Mouse (Mus musculus) embryonic facial prominence, embryonic 12.5 days (tissue): ENCODE measurements around the gene Gm21897. TPM values are rescaled to one million over a fixed set of nuclear protein-coding genes. Genes with fewer than 3 reads are reported as not detected.
"Not testable (repeated sequence)": the region's sequence is repeated elsewhere in the genome, so short reads cannot be mapped to it uniquely, and the experiment has no call there.

Experiments used
- ATAC-seq: fragments of 200-750 bp; cut with Nextera tagmentation; 2 replicates; pipeline ENCODE4 v1.8.0; 2017; ENCODE audit not compliant: insufficient number of reproducible peaks, insufficient read depth, low FRiP score, low TSS enrichment
- H3K27ac ChIP-seq: fragments of 300-500 bp; sonication (generic); 2 replicates; pipeline ENCODE4 v1.5.1; 2016; ENCODE audit warnings: mild to moderate bottlenecking
- H3K27me3 ChIP-seq: fragments of 300-500 bp; sonication (generic); 2 replicates; pipeline ENCODE4 v1.6.1; 2016; ENCODE audit warnings: mild to moderate bottlenecking, moderate library complexity
- H3K36me3 ChIP-seq: fragments of 300-500 bp; sonication (generic); 2 replicates; pipeline ENCODE4 v1.6.1; 2016; ENCODE audit warnings: mild to moderate bottlenecking
- H3K4me1 ChIP-seq: fragments of 300-500 bp; sonication (generic); 2 replicates; pipeline ENCODE4 v1.6.1; 2016
- H3K4me2 ChIP-seq: fragments of 300-500 bp; sonication (generic); replicated peaks from 2 replicates; pipeline ENCODE4 v1.6.1; 2016; ENCODE audit warnings: mild to moderate bottlenecking, moderate library complexity
- H3K4me3 ChIP-seq: fragments of 300-500 bp; sonication (generic); 2 replicates; pipeline ENCODE4 v1.5.1; 2016; ENCODE audit warnings: mild to moderate bottlenecking
- H3K9ac ChIP-seq: fragments of 300-500 bp; sonication (generic); 2 replicates; pipeline ENCODE4 v1.6.1; 2016; ENCODE audit warnings: mild to moderate bottlenecking, moderate library complexity
- H3K9me3 ChIP-seq: fragments of 300-500 bp; sonication (generic); 2 replicates; pipeline ENCODE4 v1.6.1; 2016; ENCODE audit warnings: mild to moderate bottlenecking, moderate library complexity
- WGBS: fragments of 180-500 bp; shearing (Covaris S2); methylation state at CpG from one replicate; pipeline ENCODE4 v1.1.7; 2016; 5-methylcytosine and 5-hydroxymethylcytosine counted together
- polyA plus RNA-seq: library from polyadenylated mRNA; unstranded; fragments of >200 nt; fragmentation: Nextera tagmentation; extraction: Ambion mirVana; gene quantifications from 2 replicates; pipeline ENCODE4 v1.2.1, GENCODE M21; 2016

The Gm21897 gene
- not detected in 2 replicates for polyA plus RNA-seq

- not testable (repeated sequence) for H3K27me3 ChIP-seq, H3K9ac ChIP-seq, H3K36me3 ChIP-seq, ATAC-seq, H3K9me3 ChIP-seq, H3K27ac ChIP-seq, H3K4me1 ChIP-seq, H3K4me2 ChIP-seq, H3K4me3 ChIP-seq
- WGBS: no CpG with 5 or more reads among the region's 4 CpGs
Observed at GRCm38 (mm10) chr16:15317158-15317557, at the start of gene Gm21897. Gene Gm21897 (plus strand): TSS chr16:15317458.

DNA sequence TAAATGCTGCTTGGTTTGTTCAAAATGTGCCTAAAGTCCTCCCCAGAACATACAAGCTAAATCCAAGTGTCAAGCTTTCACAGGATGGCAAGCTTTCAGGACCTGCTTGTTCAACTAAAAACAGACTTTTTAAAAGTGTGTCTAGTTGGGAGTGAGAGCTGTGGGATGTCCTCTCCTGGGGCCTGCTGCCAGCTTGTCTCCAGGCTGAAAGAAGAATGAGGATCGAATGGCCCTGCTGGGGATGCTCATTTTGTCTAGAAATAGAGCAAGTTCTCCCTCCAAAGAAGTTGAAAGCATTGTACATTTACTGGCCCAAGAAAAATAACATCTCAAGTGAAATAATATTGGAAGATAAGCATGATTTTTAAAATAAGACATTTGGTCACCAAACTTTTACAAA is 45.0 kb upstream of the Gm21897 start:
- Histone ChIP-seq H3K4me3 (no peak overlapping the region), H3K9ac (no peak overlapping the region), H3K36me3 (no peaks in the 10 kb centered on the region), H3K9me3 (no peaks in the 10 kb centered on the region), H3K4me1 (no peaks in the 10 kb centered on the region), H3K27ac (no peak overlapping the region), H3K4me2 (no peak overlapping the region), H3K27me3 (no peaks in the 10 kb centered on the region)
- WGBS: 68% methylated on average over 1 of the region's 1 CpGs
- no peak for ATAC-seq

GRCm38 (mm10) chr16:15277461-15277860 is 39.8 kb upstream of the Gm21897 start:
- Histone ChIP-seq H3K4me3 (no peak overlapping the region), H3K9me3 (no peaks in the 10 kb centered on the region), H3K4me2 (no peak overlapping the region), H3K9ac (no peak overlapping the region), H3K27ac (no peak overlapping the region), H3K4me1 (no peaks in the 10 kb centered on the region), H3K27me3 (no peaks in the 10 kb centered on the region), H3K36me3 (no peaks in the 10 kb centered on the region)
- ATAC-seq: no peak

- Histone ChIP-seq H3K27me3 (no peaks in the 10 kb centered on the region), H3K36me3 (no peaks in the 10 kb centered on the region)
Observed at GRCm38 (mm10) chr16:15293041-15293440, 24.2 kb upstream of the Gm21897 start.

GRCm38 (mm10) chr16:15294289-15294688 is 23.0 kb upstream of the Gm21897 start:
- H3K27me3 ChIP-seq: no peaks in the 10 kb centered on the region
- no peak overlapping the region for H3K4me3 ChIP-seq
- H3K27ac ChIP-seq: peak overlapping the region; percentile 81
- H3K4me2 ChIP-seq: no peak overlapping the region
- H3K36me3 ChIP-seq: no peaks in the 10 kb centered on the region
- ATAC-seq: no peak
- no peak overlapping the region for H3K9ac ChIP-seq
- 62% methylated on average over 1 of the region's 1 CpGs for WGBS
- peaks cover 18% of the 10 kb centered on the region; the same call in 1 of the 2 replicates for H3K4me1 ChIP-seq
- H3K9me3 ChIP-seq: no peaks in the 10 kb centered on the region

More at GRCm38 (mm10) chr16:15293041-15293440, 24.2 kb upstream of the Gm21897 start:
- peaks cover 18% of the 10 kb centered on the region; the same call in 1 of the 2 replicates for H3K4me1 ChIP-seq
- H3K4me2 ChIP-seq: no peak overlapping the region
- H3K9me3 ChIP-seq: no peaks in the 10 kb centered on the region
- no peak overlapping the region for H3K9ac ChIP-seq
- H3K27ac ChIP-seq: no peak overlapping the region
- no peak for ATAC-seq
- 64% methylated on average over 3 of the region's 3 CpGs for WGBS
- no peak overlapping the region for H3K4me3 ChIP-seq

GRCm38 (mm10) chr16:15294911-15295659 is 22.2 kb upstream of the Gm21897 start:
- Histone ChIP-seq H3K27me3 (no peaks in the 10 kb centered on the region), H3K27ac (peak overlapping the region; percentile 81), H3K4me1 (peaks cover 18% of the 10 kb centered on the region; the same call in 1 of the 2 replicates), H3K9me3 (no peaks in the 10 kb centered on the region), H3K9ac (no peak overlapping the region), H3K36me3 (no peaks in the 10 kb centered on the region), H3K4me3 (no peak overlapping the region), H3K4me2 (no peak overlapping the region)
- peak; percentile 84 for ATAC-seq
- 20% methylated on average over 8 of the region's 8 CpGs for WGBS

DNA sequence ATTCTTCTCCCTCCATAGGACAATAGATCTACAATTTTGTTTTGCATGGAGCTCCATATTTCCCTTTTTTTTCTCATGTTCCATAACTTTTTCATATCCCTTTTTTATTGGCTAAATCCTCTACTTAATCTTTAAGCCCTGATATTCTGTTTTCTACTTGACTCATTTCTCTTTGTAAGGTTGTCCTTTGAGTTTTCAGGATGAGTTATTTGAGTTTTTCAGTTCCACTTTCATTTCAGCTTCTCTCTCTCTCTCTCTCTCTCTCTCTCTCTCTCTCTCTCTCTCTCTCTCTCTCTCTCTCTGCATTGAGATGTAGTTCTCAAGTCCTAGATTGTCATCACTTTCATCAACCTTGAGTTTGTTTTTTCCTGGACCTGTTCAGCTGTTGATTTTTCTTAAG is 17.3 kb downstream of the Gm21897 start:
- Histone ChIP-seq H3K9me3 (no peaks in the 10 kb centered on the region), H3K36me3 (no peaks in the 10 kb centered on the region), H3K4me1 (no peaks in the 10 kb centered on the region), H3K27ac (no peak overlapping the region), H3K4me2 (no peak overlapping the region), H3K27me3 (no peaks in the 10 kb centered on the region), H3K4me3 (no peak overlapping the region), H3K9ac (no peak overlapping the region)
- no peak for ATAC-seq

DNA sequence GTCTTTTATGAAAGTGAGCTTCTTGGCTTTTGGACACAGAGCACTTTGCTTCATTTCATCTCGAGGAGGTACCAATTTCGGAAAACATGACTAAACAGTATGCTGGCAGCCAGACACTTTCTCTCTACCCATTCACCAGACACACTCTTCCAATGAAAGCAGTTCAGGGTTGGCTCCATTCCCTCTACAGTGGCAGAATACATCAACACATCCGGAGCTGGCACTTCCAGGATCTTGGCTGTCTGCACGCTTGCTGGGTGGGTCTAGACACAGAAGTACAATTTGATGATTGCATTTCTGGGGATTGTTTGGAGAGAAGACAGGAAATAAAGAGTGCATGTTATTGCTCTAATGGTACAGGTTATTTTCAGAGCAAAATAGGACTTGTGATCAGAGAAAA is 21.8 kb downstream of the Gm21897 start:
- ATAC-seq: no peak
- H3K36me3 ChIP-seq: no peaks in the 10 kb centered on the region
- no peaks in the 10 kb centered on the region for H3K9me3 ChIP-seq
- H3K27me3 ChIP-seq: no peaks in the 10 kb centered on the region
- no peak overlapping the region for H3K27ac ChIP-seq
- H3K9ac ChIP-seq: no peak overlapping the region
- H3K4me3 ChIP-seq: no peak overlapping the region
- no peaks in the 10 kb centered on the region for H3K4me1 ChIP-seq
- WGBS: 85% methylated on average over 4 of the region's 4 CpGs
- H3K4me2 ChIP-seq: no peak overlapping the region

DNA sequence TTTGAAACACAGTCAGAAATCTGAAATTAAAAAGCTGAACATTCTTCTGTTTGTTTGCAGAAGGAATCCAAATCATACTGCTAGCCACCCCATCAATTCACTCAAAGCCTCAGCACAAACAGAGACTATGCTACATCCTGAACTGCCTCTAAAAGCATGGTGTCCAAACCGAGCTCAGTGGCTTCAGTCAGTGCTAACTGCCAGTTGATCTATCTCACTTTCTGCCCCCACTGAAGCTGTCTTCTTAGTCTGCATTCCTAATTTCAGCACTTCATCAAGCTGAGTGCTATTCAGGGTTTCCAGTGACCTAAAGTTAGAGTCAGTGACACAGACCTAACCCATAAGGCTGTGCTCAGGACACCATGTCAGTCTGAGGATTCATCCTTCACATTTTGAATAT is 28.8 kb downstream of the Gm21897 start:
- Histone ChIP-seq H3K4me1 (no peaks in the 10 kb centered on the region), H3K27me3 (no peaks in the 10 kb centered on the region), H3K9me3 (no peaks in the 10 kb centered on the region), H3K27ac (no peak overlapping the region), H3K4me3 (no peak overlapping the region), H3K9ac (no peak overlapping the region), H3K36me3 (no peaks in the 10 kb centered on the region), H3K4me2 (no peak overlapping the region)
- ATAC-seq: no peak
- WGBS: 66% methylated on average over 1 of the region's 1 CpGs

DNA sequence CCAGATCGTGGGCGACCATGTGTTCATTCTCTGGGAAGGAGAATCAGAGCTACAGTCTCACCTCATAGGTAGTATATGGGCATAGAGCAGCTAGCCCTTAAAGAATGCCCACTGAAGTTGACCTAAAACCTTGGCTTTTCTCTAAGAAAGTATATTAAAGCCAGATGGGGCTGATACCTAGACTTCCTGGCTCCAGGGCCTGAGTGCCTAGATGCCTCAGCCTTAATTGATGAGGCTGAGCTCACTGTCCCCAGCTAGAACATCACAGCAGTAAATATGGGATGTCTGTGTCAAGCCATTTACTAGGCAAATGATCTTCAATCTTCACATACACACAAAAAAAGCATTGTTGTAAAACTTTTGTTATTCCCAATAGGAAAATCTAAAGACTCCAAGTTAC is 32.1 kb downstream of the Gm21897 start:
- Histone ChIP-seq H3K4me2 (no peak overlapping the region), H3K9ac (no peak overlapping the region), H3K27ac (no peak overlapping the region), H3K4me1 (no peaks in the 10 kb centered on the region), H3K9me3 (no peaks in the 10 kb centered on the region), H3K27me3 (no peaks in the 10 kb centered on the region), H3K36me3 (no peaks in the 10 kb centered on the region), H3K4me3 (no peak overlapping the region)
- ATAC-seq: no peak
- 65% methylated on average over 2 of the region's 2 CpGs for WGBS

GRCm38 (mm10) chr16:15351301-15351700 is 34.0 kb downstream of the Gm21897 start:
- Histone ChIP-seq H3K27ac (no peak overlapping the region), H3K9ac (no peak overlapping the region), H3K36me3 (no peaks in the 10 kb centered on the region), H3K27me3 (no peaks in the 10 kb centered on the region), H3K4me2 (no peak overlapping the region), H3K4me3 (no peak overlapping the region), H3K9me3 (no peaks in the 10 kb centered on the region), H3K4me1 (no peaks in the 10 kb centered on the region)
- no peak for ATAC-seq
- 79% methylated on average over 1 of the region's 1 CpGs for WGBS

- no peak overlapping the region for H3K27ac ChIP-seq
- no peaks in the 10 kb centered on the region for H3K4me1 ChIP-seq
- H3K36me3 ChIP-seq: no peaks in the 10 kb centered on the region
- no peaks in the 10 kb centered on the region for H3K9me3 ChIP-seq
- no peak overlapping the region for H3K4me3 ChIP-seq
- H3K27me3 ChIP-seq: no peaks in the 10 kb centered on the region
- WGBS: 45% methylated on average over 2 of the region's 2 CpGs
- H3K4me2 ChIP-seq: no peak overlapping the region
- no peak overlapping the region for H3K9ac ChIP-seq
- no peak for ATAC-seq
Observed at GRCm38 (mm10) chr16:15352320-15352719, 35.1 kb downstream of the Gm21897 start.
